Mouse (Mus musculus) forebrain, embryonic 16.5 days (tissue): ENCODE data around the gene Dlk1. TPM values are rescaled to one million over a fixed set of nuclear protein-coding genes. Genes with fewer than 3 reads are reported as not detected.

Experiments used
- ATAC-seq: fragments of 200-750 bp; cut with Nextera tagmentation; 2 replicates; pipeline ENCODE4 v1.8.0; 2017; ENCODE audit warnings: mild to moderate bottlenecking, moderate library complexity
- H3K27ac ChIP-seq: fragments of 300-500 bp; sonication (generic); 2 replicates; pipeline ENCODE4 v1.5.1; 2014; ENCODE audit warnings: low read length, control low read depth
- H3K27me3 ChIP-seq: fragments of 300-500 bp; sonication (generic); replicated peaks from 2 replicates; pipeline ENCODE4 v1.6.1; 2014; ENCODE audit warnings: low read length; ENCODE audit not compliant: control insufficient read depth, insufficient read depth
- H3K36me3 ChIP-seq: fragments of 300-500 bp; sonication (generic); 2 replicates; pipeline ENCODE4 v1.6.1; 2014; ENCODE audit not compliant: control insufficient read depth, insufficient read depth
- H3K4me1 ChIP-seq: fragments of 300-500 bp; sonication (generic); replicated peaks from 2 replicates; pipeline ENCODE4 v1.6.1; 2014; ENCODE audit warnings: low read length; ENCODE audit not compliant: control insufficient read depth, insufficient read depth
- H3K4me2 ChIP-seq: fragments of 300-500 bp; sonication (generic); 2 replicates; pipeline ENCODE4 v1.6.1; 2014; ENCODE audit warnings: mild to moderate bottlenecking, low read length, control low read depth
- H3K4me3 ChIP-seq: fragments of 300-500 bp; sonication (generic); replicated peaks from 2 replicates; pipeline ENCODE4 v1.5.1; 2014; ENCODE audit warnings: mild to moderate bottlenecking, low read length, control low read depth
- H3K9ac ChIP-seq: fragments of 300-500 bp; sonication (generic); replicated peaks from 2 replicates; pipeline ENCODE4 v1.6.1; 2014; ENCODE audit warnings: low read depth, low read length, control low read depth
- H3K9me3 ChIP-seq: fragments of 300-500 bp; sonication (generic); 2 replicates; pipeline ENCODE4 v1.6.1; 2016; ENCODE audit warnings: low read length; ENCODE audit not compliant: control insufficient read depth
- WGBS: fragments of 180-500 bp; shearing (Covaris S2); extraction: QIAGEN DNeasy Blood & Tissue Kit; methylation state at CpG from one replicate; pipeline ENCODE4 v1.1.7; 2014; 5-methylcytosine and 5-hydroxymethylcytosine counted together
- polyA plus RNA-seq: library from polyadenylated mRNA; unstranded; fragments of >200 nt; fragmentation: Nextera tagmentation; extraction: Ambion mirVana; gene quantifications from 2 replicates; pipeline ENCODE4 v1.2.1, GENCODE M21; 2015

Dlk1 gene
- polyA plus RNA-seq, result 21.2 and 34.2 TPM in 2 replicates

- WGBS, result 9% methylated on average over 12 of the region's 13 CpGs
- no peak within 1 kb of the TSS for H3K27ac ChIP-seq
- peaks cover 45% of the 10 kb centered on the region for H3K27me3 ChIP-seq
- no peak for ATAC-seq
- H3K9me3 ChIP-seq, result no peaks in the 10 kb centered on the region
- peak within 1 kb of the TSS; percentile 58 for H3K9ac ChIP-seq
- H3K4me2 ChIP-seq, result peak within 1 kb of the TSS; percentile 94
- H3K4me3 ChIP-seq, result peak within 1 kb of the TSS; percentile 49
- H3K4me1 ChIP-seq, result peaks cover 32% of the 10 kb centered on the region
- no peaks in the 10 kb centered on the region for H3K36me3 ChIP-seq
Measured at GRCm38 (mm10) chr12:109452592-109452991, at the start of gene Dlk1. TSS of gene Dlk1 (plus strand) at chr12:109452823.

- H3K36me3 ChIP-seq, result no peaks in the 10 kb centered on the region
- WGBS, result 66% methylated on average over 5 of the region's 5 CpGs
- no peak overlapping the region for H3K4me3 ChIP-seq
- no peaks in the 10 kb centered on the region for H3K27me3 ChIP-seq
- no peak for ATAC-seq
- peaks cover 7% of the 10 kb centered on the region for H3K4me1 ChIP-seq
- H3K27ac ChIP-seq, result no peak overlapping the region
- H3K9me3 ChIP-seq, result no peaks in the 10 kb centered on the region
- no peak overlapping the region for H3K9ac ChIP-seq
- H3K4me2 ChIP-seq, result no peak overlapping the region
Measured at GRCm38 (mm10) chr12:109402943-109403342, 49.7 kb upstream of the Dlk1 start.

DNA sequence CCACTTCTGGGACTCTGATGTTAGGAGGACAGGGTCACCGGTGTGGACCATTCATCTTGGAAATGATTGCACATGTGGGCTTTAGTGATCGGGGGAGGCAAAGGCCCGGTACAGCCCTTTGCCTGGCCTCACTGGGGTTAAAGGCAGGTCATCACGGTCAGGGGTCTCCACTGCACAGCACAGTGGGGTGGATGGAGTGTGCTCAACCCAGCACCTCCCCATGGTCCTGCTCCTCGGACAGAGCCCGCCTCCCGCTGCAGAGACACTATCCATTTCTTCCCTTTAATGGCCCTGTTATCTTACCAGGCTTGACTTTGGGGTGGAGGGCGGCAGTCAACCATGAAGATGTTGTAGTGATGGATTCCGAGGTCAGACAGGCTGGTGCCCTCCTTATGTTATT, 48.9 kb upstream of the Dlk1 start:
- no peak for ATAC-seq
- no peaks in the 10 kb centered on the region for H3K27me3 ChIP-seq
- no peak overlapping the region for H3K9ac ChIP-seq
- 86% methylated on average over 9 of the region's 9 CpGs for WGBS
- H3K9me3 ChIP-seq, result no peaks in the 10 kb centered on the region
- no peak overlapping the region for H3K27ac ChIP-seq
- no peak overlapping the region for H3K4me2 ChIP-seq
- H3K4me3 ChIP-seq, result no peak overlapping the region
- peaks cover 7% of the 10 kb centered on the region for H3K4me1 ChIP-seq
- no peaks in the 10 kb centered on the region for H3K36me3 ChIP-seq

DNA sequence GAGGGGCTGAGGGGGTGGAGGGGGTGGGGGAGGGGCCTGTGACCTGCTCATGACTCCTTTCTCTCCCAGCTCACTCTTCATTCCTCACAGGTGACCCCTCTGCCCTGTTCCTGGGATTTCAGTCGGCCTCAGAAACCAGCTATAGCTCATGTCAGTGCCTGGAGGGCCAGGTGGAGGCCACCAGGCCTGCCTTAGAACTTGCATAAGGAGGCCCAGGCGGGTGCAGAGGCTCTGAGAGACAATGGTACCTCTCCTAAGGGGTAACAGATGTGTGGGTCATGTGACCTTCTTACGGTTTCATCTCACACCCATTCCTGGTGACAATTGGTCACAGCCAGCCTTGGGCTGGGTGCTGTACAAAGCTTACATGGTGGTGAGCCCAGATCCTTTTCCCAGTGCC, 46.6 kb upstream of the Dlk1 start:
- Histone ChIP-seq H3K4me1 (peaks cover 13% of the 10 kb centered on the region), H3K36me3 (no peaks in the 10 kb centered on the region), H3K4me3 (no peak overlapping the region), H3K9ac (no peak overlapping the region), H3K9me3 (no peaks in the 10 kb centered on the region), H3K4me2 (no peak overlapping the region), H3K27me3 (no peaks in the 10 kb centered on the region), H3K27ac (no peak overlapping the region)
- no peak for ATAC-seq
- 44% methylated on average over 3 of the region's 3 CpGs for WGBS

DNA sequence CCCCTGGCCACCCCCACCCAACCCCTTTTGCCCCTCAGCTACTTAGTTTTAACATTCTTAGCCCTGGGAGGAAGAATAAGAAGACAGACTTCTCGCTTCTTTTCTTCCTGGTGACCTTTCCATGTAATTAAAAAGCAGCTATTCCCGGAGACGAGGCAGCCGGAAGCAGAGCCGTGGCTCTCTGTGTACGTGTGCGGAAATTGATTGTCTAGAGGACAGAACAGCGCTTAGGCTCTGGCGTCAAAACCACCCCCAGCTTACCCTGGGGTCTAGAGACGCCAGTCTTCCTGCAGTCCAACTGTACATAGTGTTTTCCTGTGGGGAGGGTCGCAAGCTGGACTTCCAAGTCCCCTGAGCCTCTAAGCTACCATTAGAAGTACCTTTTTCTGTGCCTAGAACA, 41.9 kb upstream of the Dlk1 start:
- Histone ChIP-seq H3K4me1 (peaks cover 22% of the 10 kb centered on the region), H3K36me3 (no peaks in the 10 kb centered on the region), H3K4me3 (no peak overlapping the region), H3K4me2 (no peak overlapping the region), H3K27ac (no peak overlapping the region), H3K9me3 (no peaks in the 10 kb centered on the region), H3K27me3 (no peaks in the 10 kb centered on the region), H3K9ac (no peak overlapping the region)
- no peak for ATAC-seq
- WGBS, result 32% methylated on average over 11 of the region's 11 CpGs

GRCm38 (mm10) chr12:109411172-109412070, 41.2 kb upstream of the Dlk1 start:
- no peaks in the 10 kb centered on the region for H3K36me3 ChIP-seq
- no peaks in the 10 kb centered on the region for H3K27me3 ChIP-seq
- H3K4me2 ChIP-seq, result no peak overlapping the region
- peak; percentile 81 for ATAC-seq
- no peak overlapping the region for H3K9ac ChIP-seq
- peak overlapping the region; percentile 38; the same call in 1 of the 2 replicates for H3K27ac ChIP-seq
- no peaks in the 10 kb centered on the region for H3K9me3 ChIP-seq
- H3K4me3 ChIP-seq, result no peak overlapping the region
- 40% methylated on average over 9 of the region's 9 CpGs for WGBS
- H3K4me1 ChIP-seq, result peaks cover 22% of the 10 kb centered on the region

DNA sequence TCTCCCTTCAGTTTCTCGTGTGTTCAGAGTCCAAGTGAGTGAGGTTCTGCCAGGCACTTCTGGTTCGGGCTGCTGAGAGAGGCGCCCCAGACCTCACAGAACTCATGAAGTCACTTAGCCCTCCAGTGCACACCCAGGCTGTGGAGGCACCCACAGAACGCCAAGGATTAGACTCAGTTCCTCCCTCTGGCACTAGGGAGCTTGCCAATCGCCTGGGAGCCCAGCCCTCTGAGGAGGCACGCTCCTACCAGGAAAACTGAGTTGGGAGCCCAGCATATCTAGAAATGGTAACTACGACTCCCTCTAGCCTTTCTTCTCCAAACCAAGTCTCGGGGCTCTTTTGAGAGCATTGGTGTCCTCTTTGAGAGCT, 40.6 kb upstream of the Dlk1 start:
- Histone ChIP-seq H3K4me1 (peaks cover 22% of the 10 kb centered on the region), H3K4me2 (no peak overlapping the region), H3K27me3 (no peaks in the 10 kb centered on the region), H3K27ac (no peak overlapping the region; the same call in 1 of the 2 replicates), H3K9ac (no peak overlapping the region), H3K9me3 (no peaks in the 10 kb centered on the region), H3K4me3 (no peak overlapping the region), H3K36me3 (no peaks in the 10 kb centered on the region)
- 61% methylated on average over 8 of the region's 8 CpGs for WGBS
- 0 out of 2 replicates have a peak, but pooled peaks have one; percentile 12 for ATAC-seq

GRCm38 (mm10) chr12:109412675-109413074, 39.9 kb upstream of the Dlk1 start:
- Histone ChIP-seq H3K9me3 (no peaks in the 10 kb centered on the region), H3K4me2 (no peak overlapping the region), H3K4me3 (no peak overlapping the region), H3K4me1 (peaks cover 26% of the 10 kb centered on the region), H3K27me3 (no peaks in the 10 kb centered on the region), H3K9ac (no peak overlapping the region), H3K36me3 (no peaks in the 10 kb centered on the region), H3K27ac (no peak overlapping the region)
- no peak for ATAC-seq
- 82% methylated on average over 5 of the region's 5 CpGs for WGBS

DNA sequence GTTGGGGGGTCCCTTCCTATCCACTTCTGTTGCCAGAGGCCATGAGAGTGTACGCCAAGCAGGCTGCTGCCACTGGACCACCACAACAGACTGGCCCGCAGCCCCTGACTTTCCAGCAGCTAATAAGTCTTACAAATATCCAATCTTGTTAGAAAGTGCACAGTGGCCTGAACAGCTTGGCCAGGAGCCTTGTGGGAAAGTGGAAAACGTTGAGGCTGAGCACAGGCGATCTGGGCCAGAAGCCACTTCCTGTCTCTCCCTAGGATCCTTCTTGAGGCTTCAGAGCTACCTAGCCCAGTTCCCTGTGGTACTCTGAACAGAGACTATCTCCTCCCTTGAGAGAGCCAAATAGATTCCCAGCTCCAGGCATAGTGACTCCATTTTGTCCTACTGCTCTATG, 39.3 kb upstream of the Dlk1 start:
- Histone ChIP-seq H3K9me3 (no peaks in the 10 kb centered on the region), H3K36me3 (no peaks in the 10 kb centered on the region), H3K4me2 (no peak overlapping the region), H3K4me3 (no peak overlapping the region), H3K27me3 (no peaks in the 10 kb centered on the region), H3K4me1 (peaks cover 29% of the 10 kb centered on the region), H3K9ac (no peak overlapping the region), H3K27ac (no peak overlapping the region)
- ATAC-seq, result no peak
- 89% methylated on average over 4 of the region's 4 CpGs for WGBS
